In the genomic region with DNA sequence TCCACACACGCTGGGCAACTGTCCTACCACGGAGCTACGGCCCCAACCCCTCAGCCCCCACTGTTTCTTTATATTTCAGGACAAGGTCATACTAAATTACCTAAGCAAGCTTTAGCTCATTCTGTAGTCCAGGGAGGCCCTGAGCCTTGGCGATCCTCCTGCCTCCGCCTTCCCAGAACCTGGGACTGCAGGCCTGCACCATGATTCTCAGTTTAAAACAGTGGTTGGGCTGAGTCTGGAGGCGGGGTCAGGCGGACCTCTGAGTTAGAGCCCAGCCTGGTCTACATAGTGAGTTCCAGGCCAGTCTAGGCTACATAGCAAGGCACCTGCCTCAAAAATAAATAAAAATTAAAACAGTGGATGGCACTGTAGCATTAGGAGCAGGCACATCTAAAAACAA, we compare ENCODE assay signal across 8 mouse cellular contexts. TPM values are rescaled to one million over a fixed set of nuclear protein-coding genes. Genes with fewer than 3 reads are reported as not detected.
DNase-seq lines count a peak whose midpoint lies in the region; ATAC-seq lines count a peak whose summit lies in the region.

No protein-coding gene starts in this region.

- H3K27me3 ChIP-seq in limb, embryonic 10.5 days (ENCODE audit: low read depth, poor library complexity, severe bottlenecking), result no peaks in the 10 kb centered on the region
- no peaks in the 10 kb centered on the region for H3K27me3 ChIP-seq in midbrain, embryonic 14.5 days (ENCODE audit: control insufficient read depth, insufficient read depth, low read length)

- H3K9me3 ChIP-seq in limb, embryonic 10.5 days (replicated peaks), result no peaks in the 10 kb centered on the region
- no peaks in the 10 kb centered on the region for H3K9me3 ChIP-seq in midbrain, embryonic 14.5 days (ENCODE audit: control insufficient read depth, low read length)

- DNase-seq in NIH3T3 (ENCODE audit: low read depth) (peak; percentile 89), adipocyte (ENCODE audit: low spot score) (peak; percentile 50)
- DNase-seq in heart, adult 18-20 months, result peak; percentile 62 to 63
- peak; percentile 39 for DNase-seq in limb, embryonic 10.5 days (ENCODE audit: low spot score)
- no peak for DNase-seq in right cerebral cortex, postnatal 10 days (ENCODE audit: low spot score in 2 of 2)
- DNase-seq in midbrain, embryonic 14.5 days, result no peak
- DNase-seq in right cerebral cortex, adult 18-20 months, result no peak
- no peak for DNase-seq in T-cell, adult 2 months (ENCODE audit: low spot score)

- no peak overlapping the region for H3K27ac ChIP-seq in limb, embryonic 10.5 days
- H3K27ac ChIP-seq in midbrain, embryonic 14.5 days (replicated peaks; ENCODE audit: low read depth, low read length), result no peak overlapping the region

- 54% methylated on average over 7 of the region's 7 CpGs for WGBS in limb, embryonic 10.5 days
- 46% methylated on average over 7 of the region's 7 CpGs for WGBS in midbrain, embryonic 14.5 days

- no peak overlapping the region for H3K9ac ChIP-seq in midbrain, embryonic 14.5 days (replicated peaks; ENCODE audit: low read length)

- peaks cover 10% of the 10 kb centered on the region for H3K4me1 ChIP-seq in limb, embryonic 10.5 days
- H3K4me1 ChIP-seq in midbrain, embryonic 14.5 days (ENCODE audit: control insufficient read depth, insufficient read depth, low read length), result no peaks in the 10 kb centered on the region

- H3K4me3 ChIP-seq in limb, embryonic 10.5 days, result no peak overlapping the region
- no peak overlapping the region for H3K4me3 ChIP-seq in midbrain, embryonic 14.5 days (replicated peaks; ENCODE audit: low read depth, low read length)

- H3K4me2 ChIP-seq in midbrain, embryonic 14.5 days (ENCODE audit: low read length), result no peak overlapping the region

- peaks cover 73% of the 10 kb centered on the region for H3K36me3 ChIP-seq in limb, embryonic 10.5 days
- peaks cover 57% of the 10 kb centered on the region for H3K36me3 ChIP-seq in midbrain, embryonic 14.5 days (ENCODE audit: control insufficient read depth, insufficient read depth, low read length)

- ATAC-seq in midbrain, embryonic 14.5 days (ENCODE audit: low FRiP score, low TSS enrichment), result no peak

RNA-seq across cellular contexts. Expression of gene Gpx3, which starts 19.5 kb away (rescaled TPM):
- total RNA-seq in heart, adult 18-20 months (2021), result 100 to 1,000 TPM; 206 to 329 TPM
- 52.0 and 60.7 TPM in 2 replicates for polyA plus RNA-seq in limb, embryonic 10.5 days (2016; fragmentation: Nextera tagmentation; extraction: Ambion mirVana)
- 22.2 and 22.6 TPM in 2 replicates for polyA plus RNA-seq in midbrain, embryonic 14.5 days (2014; fragmentation: Nextera tagmentation; extraction: Ambion mirVana)

RNA-seq across cellular contexts. Expression of gene Tnip1, which starts 40.9 kb away (rescaled TPM):
- 10 to 100 TPM; 26.7 to 32.7 TPM for total RNA-seq in heart, adult 18-20 months (2021)
- 10.0 and 14.0 TPM in 2 replicates for polyA plus RNA-seq in limb, embryonic 10.5 days (2016; fragmentation: Nextera tagmentation; extraction: Ambion mirVana)
- 15.1 and 15.5 TPM in 2 replicates for polyA plus RNA-seq in midbrain, embryonic 14.5 days (2014; fragmentation: Nextera tagmentation; extraction: Ambion mirVana)

RNA-seq across cellular contexts. Expression of gene Hint1, which starts 55.6 kb away (rescaled TPM):
- 100 to 1,000 TPM; 303 to 309 TPM for total RNA-seq in heart, adult 18-20 months (2021)
- 550 and 645 TPM in 2 replicates for polyA plus RNA-seq in limb, embryonic 10.5 days (2016; fragmentation: Nextera tagmentation; extraction: Ambion mirVana)
- 751 and 917 TPM in 2 replicates for polyA plus RNA-seq in midbrain, embryonic 14.5 days (2014; fragmentation: Nextera tagmentation; extraction: Ambion mirVana)

Comparison
In these comparisons a context has a peak if more than half of its experiments do, and no peak if none do; other contexts are left out.
1. DNase-seq: peak in NIH3T3 (single experiment), adipocyte (single experiment), heart, adult 18-20 months (2 of 2) and limb, embryonic 10.5 days (single experiment); none in right cerebral cortex, postnatal 10 days (0 of 2), midbrain, embryonic 14.5 days (single experiment), right cerebral cortex, adult 18-20 months (single experiment) and T-cell, adult 2 months (single experiment).